Mouse (Mus musculus) right cerebral cortex, adult 2 months (tissue): ENCODE measurements around the gene Sult1d1.
"Not testable (repeated sequence)": the region's sequence is repeated elsewhere in the genome, so short reads cannot be mapped to it uniquely, and the experiment has no call there.

Experiments used
- DNase-seq, 2 experiments: peaks; one replicate each; pipeline ENCODE4 v3.0.0; 2021 to 2022; ENCODE audit warnings: low spot score in 2 of 2

The Sult1d1 gene

DNA sequence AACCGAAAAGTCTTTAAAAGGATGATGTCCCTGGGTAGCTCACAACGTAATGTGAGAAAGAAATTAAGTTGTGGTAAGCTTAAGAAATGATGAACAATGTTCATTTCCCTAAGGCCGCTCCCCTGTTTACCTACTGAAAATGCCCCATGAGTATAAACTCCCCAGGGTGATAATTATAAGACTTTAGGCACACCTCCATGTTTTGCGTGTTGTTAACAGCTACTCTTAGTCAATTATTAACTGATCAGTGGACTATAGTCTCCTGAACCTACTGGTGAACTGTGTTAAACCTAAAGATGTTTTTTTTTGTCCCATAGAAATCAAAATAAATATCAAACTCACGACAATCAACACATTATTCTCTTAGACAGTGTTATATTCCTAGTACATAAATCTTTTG lies at the start of gene Sult1d1:
Sult1d1 (minus strand) TSS at position 183 of the 400 bp plus-strand sequence.
- DNase-seq: no peak

DNA sequence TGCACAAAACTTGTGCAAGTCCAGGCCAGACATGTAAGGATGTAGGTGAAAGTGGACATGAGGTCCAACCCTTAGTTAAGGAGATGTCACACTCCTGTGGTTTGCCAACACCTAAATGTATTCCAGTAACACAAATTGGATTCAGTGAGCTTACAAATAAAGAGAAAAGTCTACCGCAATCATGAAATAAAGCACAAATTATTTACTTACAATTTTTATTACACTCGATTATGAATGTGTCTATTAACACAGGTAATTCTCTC lies 46.2 kb upstream of the Sult1d1 start:
- DNase-seq: no peak

DNA sequence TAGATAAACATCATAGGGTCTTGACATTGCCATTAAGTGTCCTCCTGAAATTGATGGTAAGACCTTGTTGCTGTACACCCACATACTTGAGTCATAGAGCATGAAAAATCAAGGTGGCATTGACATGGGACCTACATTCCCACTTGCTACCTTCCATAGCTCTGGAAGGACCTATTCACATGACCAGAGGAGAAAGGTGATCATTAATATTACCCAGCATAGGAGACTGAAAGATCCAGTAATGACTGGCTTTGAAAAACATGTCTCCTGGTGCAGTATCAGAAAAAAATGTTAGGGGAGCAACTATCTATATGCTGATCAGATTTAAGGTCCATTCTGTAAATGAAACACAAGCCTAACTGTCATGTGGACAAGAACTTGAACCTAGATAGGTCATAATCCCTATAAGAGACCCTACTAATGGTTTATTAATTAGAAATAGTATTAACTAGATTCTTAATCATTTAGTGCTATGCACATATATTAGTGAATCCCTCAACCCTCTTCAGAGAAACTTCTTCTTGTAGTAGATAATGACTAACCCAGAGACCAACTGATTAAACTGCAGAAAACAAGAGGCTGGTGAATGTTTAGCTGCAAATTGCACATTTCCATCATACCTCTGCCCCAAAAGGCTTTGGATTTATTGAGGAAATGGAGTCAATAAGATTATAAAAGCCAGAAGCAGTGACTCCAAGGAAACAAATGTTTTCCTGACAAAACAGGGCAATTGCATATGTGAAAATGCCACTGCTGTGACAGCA lies 45.7 kb upstream of the Sult1d1 start:
- DNase-seq: no peak

DNA sequence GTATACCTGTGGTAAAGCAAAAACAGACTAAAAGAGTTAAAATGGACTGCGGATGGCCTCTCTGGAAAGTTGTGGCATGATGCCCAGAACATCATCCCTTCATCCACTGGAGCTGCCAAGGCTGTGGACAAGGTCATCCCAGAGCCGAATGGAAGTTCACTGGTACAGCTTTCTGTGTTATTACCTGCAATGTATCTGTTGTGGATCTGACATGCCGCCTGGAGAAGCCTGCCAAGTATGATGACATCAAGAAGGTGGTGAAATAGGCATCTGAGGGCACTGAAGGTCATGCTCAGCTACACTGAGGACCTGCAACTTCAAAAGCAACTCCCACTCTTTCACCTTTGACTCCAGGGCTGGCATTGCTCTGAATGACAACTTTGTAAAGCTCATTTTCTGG lies 32.2 kb upstream of the Sult1d1 start:
- DNase-seq: no peak

DNA sequence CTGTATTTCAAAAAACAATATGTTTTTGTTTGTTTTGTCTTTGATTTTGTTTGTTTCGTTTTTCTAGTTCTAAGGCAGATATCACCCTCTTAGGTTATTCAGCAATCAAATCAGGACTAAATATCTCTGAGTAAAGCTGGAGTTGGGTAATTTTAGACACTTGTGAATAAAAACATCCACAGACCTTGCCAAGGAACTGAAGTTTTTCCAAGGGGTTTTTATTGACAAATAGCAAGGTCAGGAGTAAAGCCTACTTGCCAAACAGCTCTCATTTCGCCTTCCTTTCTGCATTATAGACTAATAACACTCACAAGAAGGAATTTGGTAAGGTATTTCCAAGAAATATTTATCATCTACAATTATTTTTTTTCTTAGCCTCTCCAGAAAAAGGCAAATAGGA lies 29.1 kb upstream of the Sult1d1 start:
- no peak for DNase-seq

DNA sequence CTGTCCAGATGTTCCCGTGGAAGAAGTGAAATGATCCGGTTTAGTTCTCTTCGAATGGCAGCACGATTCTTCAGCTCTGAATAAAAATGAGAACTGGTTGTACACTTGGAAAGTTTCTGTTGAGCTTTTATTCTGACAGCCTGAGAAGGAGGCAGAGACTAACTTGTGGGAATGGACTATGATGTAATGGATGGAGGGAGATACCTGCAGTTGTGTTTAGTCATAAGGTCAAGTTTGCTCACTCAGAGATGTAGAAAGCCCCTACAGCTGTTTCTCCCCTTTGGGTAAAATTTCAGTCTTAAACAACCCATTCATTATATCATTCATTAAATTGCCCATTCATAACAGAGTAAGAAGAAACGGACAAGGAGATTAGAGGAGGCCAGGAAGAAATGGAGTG lies 22.7 kb upstream of the Sult1d1 start, which contains the start of gene Sult1e1:
Sult1e1 (minus strand) TSS at position 101 of the 400 bp plus-strand sequence.
- no peak for DNase-seq

DNA sequence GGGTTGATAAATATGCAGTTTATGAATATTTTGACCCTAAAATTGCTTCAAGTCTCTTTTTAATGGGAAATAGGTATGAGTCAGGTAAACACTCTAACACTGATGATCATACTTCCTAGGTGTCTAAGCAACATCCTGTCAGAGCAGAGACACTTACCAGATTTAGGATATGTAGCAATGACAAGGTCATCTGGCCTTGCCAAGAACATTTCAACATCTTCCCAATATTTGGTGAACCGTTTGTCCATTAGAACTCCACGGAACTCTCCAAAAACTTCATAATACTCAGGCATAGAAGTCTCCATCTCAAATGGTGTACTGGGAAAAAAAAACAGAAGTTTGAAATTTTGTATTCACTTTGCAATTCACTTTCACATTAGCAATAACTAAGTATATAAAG lies 21.1 kb upstream of the Sult1d1 start:
- no peak for DNase-seq

DNA sequence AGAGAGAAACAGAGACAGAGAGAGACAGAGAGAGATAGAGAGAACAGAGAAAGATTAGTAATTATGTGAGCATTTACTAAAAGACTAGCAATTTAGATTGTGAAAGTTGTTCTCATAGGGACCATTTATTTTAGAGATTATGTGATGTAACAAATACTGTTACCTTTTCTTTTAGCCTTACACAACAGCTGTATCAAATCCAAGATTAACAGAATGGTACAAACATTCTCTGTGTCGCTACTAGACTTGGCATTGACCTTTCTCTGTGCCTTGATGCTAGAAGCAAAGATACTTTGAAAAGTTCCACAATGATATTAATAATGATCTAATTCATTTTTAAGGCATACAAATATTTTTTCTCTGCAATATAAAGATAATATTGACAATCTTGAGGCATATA lies 11.6 kb upstream of the Sult1d1 start:
- DNase-seq: no peak

DNA sequence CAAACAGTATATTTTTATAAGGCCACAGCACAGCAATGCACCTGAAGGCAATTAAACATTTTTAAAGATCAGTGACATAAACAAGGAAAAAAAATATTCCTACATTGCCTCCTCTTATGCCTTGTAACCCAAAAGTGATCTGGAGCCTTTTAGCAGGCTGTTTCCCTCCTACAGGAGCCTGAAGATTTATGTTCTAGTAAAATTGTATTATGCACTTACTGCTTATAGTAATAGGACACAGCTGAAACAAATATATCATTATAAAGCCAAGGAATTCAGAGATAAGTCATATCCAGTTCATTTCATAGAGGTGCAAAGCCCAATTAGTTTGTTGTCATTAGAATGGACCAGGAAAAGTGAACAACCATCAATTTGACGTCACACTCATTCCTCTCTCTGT lies 5.3 kb upstream of the Sult1d1 start:
- DNase-seq: no peak

DNA sequence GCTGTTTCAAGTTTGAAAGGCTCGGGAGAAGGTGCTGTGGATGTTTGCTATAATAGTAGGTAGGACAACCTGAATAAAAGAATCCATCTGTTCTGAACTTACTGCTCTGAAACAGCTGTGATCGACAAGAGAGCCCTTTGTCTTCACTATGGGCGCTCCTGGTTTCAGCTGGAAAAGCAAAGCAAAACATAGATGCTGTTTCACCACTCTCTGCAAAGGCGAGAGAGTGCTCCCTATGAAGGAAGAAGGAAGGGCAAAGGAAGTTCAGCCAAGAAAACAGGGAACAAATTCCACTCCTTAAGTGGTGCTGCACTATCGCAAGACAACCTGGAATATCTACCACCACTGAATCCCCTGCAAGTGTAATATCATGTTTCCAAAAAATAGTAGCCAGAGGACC lies 4.7 kb upstream of the Sult1d1 start:
- DNase-seq: no peak

DNA sequence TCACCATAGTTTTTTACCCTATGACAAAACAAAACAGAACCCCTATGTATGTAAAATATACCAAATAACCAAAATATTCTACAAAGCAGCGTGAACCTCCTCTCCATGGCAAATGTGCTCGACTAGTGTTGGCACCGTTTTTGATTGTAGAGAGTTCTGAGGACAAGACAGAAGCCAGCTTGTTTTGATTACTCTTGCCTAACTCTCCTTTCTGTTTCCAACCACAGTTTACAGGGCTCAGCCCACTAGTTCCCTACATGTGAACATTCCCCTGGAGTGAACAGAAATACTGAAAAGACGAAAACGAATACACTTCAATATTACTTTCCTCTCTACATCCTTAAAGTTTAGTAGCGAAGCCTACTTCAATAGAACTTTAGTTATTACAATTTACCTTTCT lies 4.0 kb upstream of the Sult1d1 start:
- DNase-seq: no peak

DNA sequence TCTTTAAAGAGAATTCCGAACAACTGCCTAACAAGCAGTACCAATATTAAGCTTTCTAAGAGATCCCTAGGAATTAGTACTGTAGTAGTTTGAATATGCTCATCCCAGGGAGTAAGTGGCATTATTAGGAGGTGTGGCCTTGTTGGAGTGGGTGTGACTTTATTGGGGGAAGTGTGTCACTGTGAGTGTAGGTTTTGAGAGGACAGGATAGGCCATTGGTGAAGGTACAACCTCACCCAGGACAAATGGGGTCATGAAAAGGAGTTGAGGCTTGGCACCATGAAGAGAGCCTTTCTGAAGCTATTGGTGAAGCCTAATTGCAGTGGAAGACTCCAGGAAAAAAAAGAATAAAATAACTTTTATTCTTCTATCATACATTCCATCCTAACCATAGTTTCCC lies 1.5 kb downstream of the Sult1d1 start:
- no peak for DNase-seq

DNA sequence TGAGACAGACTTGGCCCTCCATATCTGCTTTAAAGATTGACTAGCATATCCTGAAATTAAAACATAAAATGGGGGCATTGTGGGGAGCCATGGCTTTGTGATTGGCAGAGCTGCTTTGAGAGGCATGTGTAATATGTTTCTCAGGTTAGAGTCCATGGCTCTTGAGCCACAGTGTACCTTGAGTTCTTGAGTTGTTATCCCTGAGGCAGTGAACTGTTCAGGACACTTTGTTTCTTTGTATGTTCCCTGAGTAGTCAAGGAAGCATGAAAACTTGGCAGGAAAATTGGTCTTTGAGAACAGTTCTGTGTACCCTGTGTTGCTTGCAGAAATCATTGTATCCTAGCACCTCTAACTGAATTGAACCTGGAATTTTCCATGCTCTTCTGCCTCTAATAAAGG lies 5.9 kb downstream of the Sult1d1 start:
- no peak for DNase-seq

DNA sequence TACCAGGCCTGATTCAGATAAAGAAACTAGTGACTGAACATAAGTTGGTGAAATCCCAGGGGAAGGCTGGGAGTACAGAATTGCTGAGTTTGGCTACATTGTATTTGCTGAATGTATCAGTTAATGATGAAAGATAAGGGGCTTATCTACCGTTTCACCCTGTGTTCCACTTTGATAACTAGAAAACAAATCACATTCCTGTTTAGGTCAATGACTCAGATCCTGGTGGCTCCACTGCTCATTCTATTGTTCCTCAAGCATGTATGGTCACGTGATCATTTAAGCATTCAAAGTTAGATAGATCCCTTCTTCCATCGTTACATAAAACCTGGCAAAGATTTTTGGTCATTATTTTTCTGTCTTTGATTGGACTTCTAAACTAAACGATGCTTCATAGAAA lies 6.3 kb downstream of the Sult1d1 start:
- DNase-seq: no peak

DNA sequence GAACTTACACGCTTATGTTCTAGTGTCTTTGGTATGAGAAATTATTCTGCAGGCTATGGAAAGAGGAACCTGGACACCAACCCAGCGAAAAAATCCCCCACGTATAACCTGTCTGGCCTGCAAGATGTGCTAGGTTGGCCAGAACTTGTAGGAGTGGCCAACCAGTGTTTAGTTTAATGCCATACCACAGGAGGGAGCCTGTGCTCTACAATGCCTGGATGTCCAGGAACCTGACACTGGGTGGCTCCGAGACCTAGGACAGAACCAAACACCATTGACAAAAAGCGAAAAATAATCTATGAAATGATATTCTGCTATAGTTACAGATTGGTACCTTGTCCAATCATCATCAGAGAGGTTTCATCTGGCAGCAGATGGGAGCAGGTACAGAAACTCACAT lies 8.7 kb downstream of the Sult1d1 start:
- no peak for DNase-seq

DNA sequence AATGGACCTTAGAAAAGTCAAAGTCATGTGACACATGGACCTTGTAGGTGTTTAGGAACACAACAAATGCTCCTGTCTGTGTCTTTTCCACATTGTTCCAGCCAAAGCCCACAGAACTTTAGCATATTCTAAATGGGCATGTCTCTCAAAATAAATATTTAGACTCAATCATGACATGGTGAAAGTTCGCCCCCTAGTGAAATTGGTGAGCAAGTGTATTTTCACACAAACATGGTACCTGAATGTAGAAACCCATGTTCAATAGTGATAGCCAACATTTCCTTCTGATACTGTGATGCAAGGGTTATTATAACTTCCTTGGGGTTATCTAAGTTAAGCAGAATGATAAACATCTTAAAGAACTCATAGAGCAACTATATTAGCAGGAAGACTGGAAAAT lies 17.9 kb downstream of the Sult1d1 start:
- DNase-seq: no peak

DNA sequence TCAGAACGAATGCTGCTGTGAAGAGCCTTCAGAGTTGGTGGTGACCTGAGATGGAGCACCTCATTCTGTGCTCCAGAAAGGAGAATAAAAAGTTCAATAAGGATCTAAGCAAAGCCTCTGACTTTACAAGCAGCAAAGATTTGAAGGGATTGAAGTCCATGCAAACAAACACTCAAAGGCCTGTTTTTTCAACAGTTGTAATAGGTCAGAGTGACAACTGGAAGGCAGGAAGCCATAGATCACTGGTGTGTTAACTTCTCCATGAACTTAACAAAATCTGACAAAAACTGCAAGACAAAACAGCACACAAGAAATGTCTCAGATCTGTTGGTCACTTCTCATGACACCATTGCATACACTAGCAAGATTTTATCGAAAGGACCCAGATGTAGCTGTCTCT lies 30.7 kb downstream of the Sult1d1 start, which contains the start of gene Sult1b1:
Sult1b1 (minus strand) TSS at position 85 of the 400 bp plus-strand sequence.
- no peak for DNase-seq

DNA sequence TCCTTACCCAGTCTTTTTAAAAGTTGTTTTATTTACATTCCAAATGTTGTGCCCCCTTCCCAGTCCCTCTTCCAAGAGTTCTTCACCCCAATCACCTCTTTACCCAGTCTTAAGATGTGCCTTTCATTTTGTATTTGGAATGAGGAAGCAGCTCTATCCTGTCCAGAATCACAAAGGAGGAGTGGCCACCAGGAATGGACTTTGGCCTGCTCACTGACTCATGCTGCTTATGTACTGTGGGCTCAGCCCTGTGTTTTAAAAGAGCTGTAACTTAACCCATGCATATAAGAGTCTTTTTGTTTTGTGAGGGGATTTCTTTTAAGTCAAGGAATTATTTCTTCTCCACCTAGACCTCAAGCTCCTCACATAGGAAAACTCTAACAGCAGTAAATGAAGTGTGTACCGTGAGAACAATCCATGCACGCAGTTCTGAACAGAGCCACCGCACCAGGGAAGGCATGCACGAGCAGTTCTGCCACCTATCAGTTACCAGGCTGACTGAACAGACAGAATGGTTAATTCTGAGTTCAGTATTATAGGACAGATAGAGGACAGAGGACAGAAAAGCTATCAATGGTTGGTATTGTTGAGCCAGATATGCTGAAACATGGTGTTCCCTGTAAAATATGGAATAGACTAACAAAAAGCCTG lies 32.7 kb downstream of the Sult1d1 start:
- DNase-seq: no peak

DNA sequence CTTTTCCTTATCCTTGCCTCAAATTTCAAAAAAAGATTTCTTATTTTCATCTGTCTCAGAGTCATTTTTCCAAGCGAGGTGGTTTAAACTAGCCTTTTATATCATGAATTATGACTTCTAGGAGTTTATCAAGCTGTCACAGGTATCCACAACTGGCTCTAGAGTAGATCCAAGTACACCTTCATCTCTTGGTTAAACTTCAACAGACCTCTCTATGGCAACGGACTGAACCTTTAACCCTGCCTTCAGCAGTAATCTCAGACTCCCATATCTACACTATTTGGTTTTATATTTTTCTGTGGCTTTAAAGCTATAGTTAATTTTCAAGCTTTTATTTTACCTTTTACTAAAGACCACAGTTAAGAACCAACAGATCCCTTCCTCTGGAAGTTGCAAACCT lies 36.5 kb downstream of the Sult1d1 start:
- no peak for DNase-seq

DNA sequence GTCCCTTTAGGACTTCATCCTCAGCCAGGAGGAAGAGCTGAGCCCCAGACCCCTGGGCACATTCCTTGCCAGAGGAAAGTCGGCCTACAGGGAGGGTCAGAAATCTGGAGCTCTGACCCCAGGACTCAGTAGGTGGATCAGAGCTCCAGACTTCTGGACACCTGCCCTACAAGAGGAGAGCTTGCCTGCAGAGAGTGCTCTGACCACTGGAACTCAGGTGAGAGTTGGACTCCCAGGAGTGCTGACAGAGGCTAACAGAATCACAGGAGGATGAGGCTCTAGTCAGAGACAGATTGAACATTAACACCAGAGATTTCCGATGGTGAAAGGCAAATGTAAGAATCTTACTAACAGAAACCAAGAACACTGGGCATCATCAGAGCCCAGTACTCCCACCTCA lies 45.3 kb downstream of the Sult1d1 start:
- not testable (repeated sequence) for DNase-seq

DNA sequence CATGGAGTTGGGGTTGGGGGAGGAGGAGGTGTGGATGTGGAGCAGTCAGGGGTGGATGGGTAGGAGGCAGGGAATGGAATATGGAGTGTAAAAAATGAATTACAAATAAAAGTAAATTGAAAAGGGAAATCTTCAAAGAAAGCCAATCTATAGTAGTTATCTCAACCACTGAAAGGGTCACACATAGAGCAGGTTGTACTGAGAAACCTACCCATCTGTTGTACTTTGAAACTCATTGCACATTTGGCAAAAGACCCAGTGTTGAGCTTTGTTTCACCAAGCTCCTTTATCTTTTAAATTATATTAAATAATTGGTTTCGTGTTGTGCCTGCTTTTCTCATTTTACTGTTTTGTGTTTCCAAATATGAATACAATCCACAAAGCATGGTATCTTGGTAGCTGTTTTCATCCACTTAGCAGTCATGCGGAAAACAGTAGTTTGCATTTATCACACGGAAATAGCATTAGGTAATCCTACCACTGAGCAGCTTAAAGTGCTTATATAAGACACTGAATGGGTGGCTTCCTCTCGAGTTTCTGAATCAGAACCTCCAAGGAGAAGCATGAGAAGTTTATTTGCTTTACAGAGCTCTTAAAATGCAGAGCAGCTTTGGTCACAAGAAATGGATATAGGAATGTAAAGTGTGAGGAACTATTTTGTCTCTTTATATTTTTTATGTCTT lies 62.9 kb downstream of the Sult1d1 start:
- DNase-seq: no peak
